Comparison of ENCODE assay signal across 14 mouse cellular contexts in the genomic region with DNA sequence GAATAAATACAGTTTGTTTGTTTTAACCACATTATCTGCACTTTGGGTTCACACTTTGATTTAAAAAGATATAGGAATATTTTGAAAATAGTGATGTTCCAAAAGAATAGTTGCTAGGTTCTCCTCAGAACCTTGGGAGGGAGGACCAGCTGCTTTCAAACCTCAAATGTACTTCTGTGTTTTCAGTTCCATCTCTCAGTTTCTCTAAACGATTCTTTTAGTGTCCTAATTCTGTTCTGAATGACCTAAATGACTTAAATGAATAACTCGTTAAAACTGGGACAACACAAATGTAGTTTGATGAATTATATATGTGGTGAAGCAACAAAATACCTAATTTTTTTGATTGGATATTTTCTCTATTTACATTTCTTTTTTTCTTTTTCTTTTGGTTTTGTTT. TPM values are rescaled to one million over a fixed set of nuclear protein-coding genes. Genes with fewer than 3 reads are reported as not detected.
DNase-seq lines count a peak whose midpoint lies in the region; ATAC-seq and TF ChIP-seq lines count a peak whose summit lies in the region.
"Had no signal": no experiment of that assay in that cellular context is flagged by ENCODE, and none has a peak within 500 bp of the region (broad histone marks: within the 10 kb centered on the region; RNA-seq: fewer than 3 reads in every experiment).

No protein-coding gene starts in this region.

- no peak for TF ChIP-seq CTCF in lung, embryonic 14.5 days (IDR thresholded peaks at IDR 0.05; ENCODE audit: low read depth)
- TF ChIP-seq CTCF in hindbrain, postnatal 0 days (IDR thresholded peaks at IDR 0.05; ENCODE audit: low read depth): no peak

- H3K36me3 ChIP-seq in lung, embryonic 14.5 days (ENCODE audit: insufficient read depth): no peaks in the 10 kb centered on the region
- no peaks in the 10 kb centered on the region for H3K36me3 ChIP-seq in forebrain, embryonic 16.5 days (ENCODE audit: control insufficient read depth, insufficient read depth)
- no peaks in the 10 kb centered on the region for H3K36me3 ChIP-seq in hindbrain, postnatal 0 days (ENCODE audit: insufficient read depth, low read length)
- peaks cover 5% of the 10 kb centered on the region; the same call in 1 of the 2 replicates for H3K36me3 ChIP-seq in neural tube, embryonic 15.5 days
- H3K36me3 ChIP-seq: liver, embryonic 12.5 days; lung, embryonic 15.5 days had no signal

- no peaks in the 10 kb centered on the region for H3K9me3 ChIP-seq in lung, embryonic 14.5 days (ENCODE audit: low read depth, low read length)
- H3K9me3 ChIP-seq in forebrain, embryonic 16.5 days (ENCODE audit: control insufficient read depth, low read length): no peaks in the 10 kb centered on the region
- no peaks in the 10 kb centered on the region for H3K9me3 ChIP-seq in hindbrain, postnatal 0 days (ENCODE audit: low read length)
- no peaks in the 10 kb centered on the region for H3K9me3 ChIP-seq in neural tube, embryonic 15.5 days (replicated peaks)
- H3K9me3 ChIP-seq: heart, embryonic 12.5 days; liver, embryonic 12.5 days; lung, embryonic 15.5 days had no signal

- no peak overlapping the region for H3K27ac ChIP-seq in lung, embryonic 14.5 days (ENCODE audit: low read depth)
- H3K27ac ChIP-seq in forebrain, embryonic 16.5 days (ENCODE audit: low read length): no peak overlapping the region
- no peak overlapping the region for H3K27ac ChIP-seq in hindbrain, postnatal 0 days
- H3K27ac ChIP-seq in neural tube, embryonic 15.5 days (replicated peaks): no peak overlapping the region
- H3K27ac ChIP-seq: kidney, postnatal 0 days; liver, embryonic 12.5 days; lung, embryonic 15.5 days had no signal

- no peak overlapping the region for H3K4me3 ChIP-seq in lung, embryonic 14.5 days (ENCODE audit: low read depth, low read length)
- peak overlapping the region; percentile 18; the same call in 1 of the 2 replicates for H3K4me3 ChIP-seq in forebrain, embryonic 16.5 days (replicated peaks; ENCODE audit: low read length)
- H3K4me3 ChIP-seq in hindbrain, postnatal 0 days (ENCODE audit: low read length): peak overlapping the region; percentile 16
- H3K4me3 ChIP-seq in neural tube, embryonic 15.5 days (replicated peaks): 0 out of 2 replicates have a peak overlapping the region, but pooled peaks have one; percentile 10
- H3K4me3 ChIP-seq: liver, embryonic 12.5 days; lung, embryonic 15.5 days had no signal

- peaks cover 5% of the 10 kb centered on the region; the same call in 1 of the 2 replicates for H3K4me1 ChIP-seq in lung, embryonic 14.5 days (ENCODE audit: insufficient read depth)
- peaks cover 20% of the 10 kb centered on the region for H3K4me1 ChIP-seq in forebrain, embryonic 16.5 days (replicated peaks; ENCODE audit: control insufficient read depth, insufficient read depth, low read length)
- no peaks in the 10 kb centered on the region for H3K4me1 ChIP-seq in hindbrain, postnatal 0 days (ENCODE audit: insufficient read depth, low read length)
- H3K4me1 ChIP-seq in neural tube, embryonic 15.5 days: peaks cover 21% of the 10 kb centered on the region

- no peak for DNase-seq in lung, embryonic 14.5 days
- no peak for DNase-seq in lung, postnatal 4 days
- no peak for DNase-seq in hindbrain, postnatal 0 days (ENCODE audit: low spot score)
- no peak for DNase-seq in right cerebral cortex, adult 18-20 months
- DNase-seq in cerebellum, postnatal 25 days: no peak
- DNase-seq: cerebellum, adult 9-11 months; heart, postnatal 36 days had no signal

- H3K4me2 ChIP-seq in lung, embryonic 14.5 days: peak overlapping the region; percentile 18; the same call in 1 of the 2 replicates
- H3K4me2 ChIP-seq in forebrain, embryonic 16.5 days (ENCODE audit: low read length): peak overlapping the region; percentile 48
- H3K4me2 ChIP-seq in hindbrain, postnatal 0 days (ENCODE audit: low read depth, low read length): peak overlapping the region; percentile 72
- peak overlapping the region; percentile 51 for H3K4me2 ChIP-seq in neural tube, embryonic 15.5 days
- H3K4me2 ChIP-seq: liver, embryonic 12.5 days had no signal

- H3K9ac ChIP-seq in lung, embryonic 14.5 days: no peak overlapping the region; the same call in 1 of the 2 replicates
- no peak overlapping the region for H3K9ac ChIP-seq in forebrain, embryonic 16.5 days (replicated peaks; ENCODE audit: low read depth, low read length)
- H3K9ac ChIP-seq in hindbrain, postnatal 0 days (replicated peaks; ENCODE audit: low read length): no peak overlapping the region
- H3K9ac ChIP-seq in neural tube, embryonic 15.5 days (replicated peaks): no peak overlapping the region
- H3K9ac ChIP-seq: heart, embryonic 12.5 days; liver, embryonic 12.5 days; lung, embryonic 15.5 days had no signal

- WGBS in lung, embryonic 14.5 days: 83% methylated on average over 2 of the region's 2 CpGs
- WGBS in forebrain, embryonic 16.5 days: 56% methylated on average over 2 of the region's 2 CpGs
- 78% methylated on average over 2 of the region's 2 CpGs for WGBS in hindbrain, postnatal 0 days
- WGBS in neural tube, embryonic 15.5 days: 75% methylated on average over 2 of the region's 2 CpGs

- no peak for ATAC-seq in lung, embryonic 14.5 days (ENCODE audit: insufficient read depth)
- ATAC-seq in forebrain, embryonic 16.5 days: no peak
- no peak for ATAC-seq in hindbrain, postnatal 0 days
- no peak for ATAC-seq in neural tube, embryonic 15.5 days (ENCODE audit: low FRiP score)
- ATAC-seq: intestine, embryonic 16.5 days; liver, embryonic 12.5 days had no signal

- no peaks in the 10 kb centered on the region for H3K27me3 ChIP-seq in lung, embryonic 14.5 days (ENCODE audit: insufficient read depth, low read length)
- no peaks in the 10 kb centered on the region for H3K27me3 ChIP-seq in forebrain, embryonic 16.5 days (replicated peaks; ENCODE audit: control insufficient read depth, insufficient read depth, low read length)
- H3K27me3 ChIP-seq in hindbrain, postnatal 0 days (ENCODE audit: insufficient read depth, low read length): no peaks in the 10 kb centered on the region
- no peaks in the 10 kb centered on the region for H3K27me3 ChIP-seq in neural tube, embryonic 15.5 days (replicated peaks)
- H3K27me3 ChIP-seq: heart, embryonic 12.5 days; lung, embryonic 15.5 days had no signal

RNA-seq across cellular contexts. Expression of a gene that starts 3.2 kb away (rescaled TPM):
- polyA plus RNA-seq in lung, embryonic 14.5 days (2014; fragmentation: Nextera tagmentation; extraction: Ambion mirVana): 33.7 and 35.4 TPM in 2 replicates
- 84.7 and 85.4 TPM in 2 replicates for polyA plus RNA-seq in forebrain, embryonic 16.5 days (2015; fragmentation: Nextera tagmentation; extraction: Ambion mirVana)
- 59.0 and 63.2 TPM in 2 replicates for total RNA-seq in hindbrain, postnatal 0 days (2014; rRNA removed)
- 82.6 and 86.3 TPM in 2 replicates for polyA plus RNA-seq in hindbrain, postnatal 0 days (2015; fragmentation: Nextera tagmentation; extraction: Ambion mirVana)
- polyA plus RNA-seq in neural tube, embryonic 15.5 days (2015; fragmentation: Nextera tagmentation; extraction: Ambion mirVana): 79.9 and 88.8 TPM in 2 replicates

Comparison
In these comparisons a context has a peak if more than half of its experiments do, and no peak if none do; other contexts are left out.
1. H3K4me2 ChIP-seq: peak in every context shown above with its lines; median percentile 72 in hindbrain, postnatal 0 days; 51 in neural tube, embryonic 15.5 days; 48 in forebrain, embryonic 16.5 days; 18 in lung, embryonic 14.5 days.